Mouse (Mus musculus) liver, embryonic 15.5 days (tissue): ENCODE data around the gene Angel1. TPM values are rescaled to one million over a fixed set of nuclear protein-coding genes. Genes with fewer than 3 reads are reported as not detected.

Experiments used
- ATAC-seq: fragments of 200-750 bp; cut with Nextera tagmentation; 2 replicates; pipeline ENCODE4 v1.8.0; 2017; ENCODE audit warnings: moderate number of reproducible peaks, mild to moderate bottlenecking, moderate library complexity; ENCODE audit not compliant: insufficient read depth
- H3K27ac ChIP-seq: fragments of 300-500 bp; sonication (generic); replicated peaks from 2 replicates; pipeline ENCODE4 v1.5.1; 2015; ENCODE audit warnings: mild to moderate bottlenecking, inconsistent platforms
- H3K27me3 ChIP-seq: fragments of 300-500 bp; sonication (generic); 2 replicates; pipeline ENCODE4 v1.6.1; 2015; ENCODE audit warnings: mild to moderate bottlenecking, inconsistent platforms
- H3K36me3 ChIP-seq: fragments of 300-500 bp; sonication (generic); replicated peaks from 2 replicates; pipeline ENCODE4 v1.6.1; 2015; ENCODE audit warnings: moderate library complexity, mild to moderate bottlenecking, inconsistent platforms
- H3K4me1 ChIP-seq: fragments of 300-500 bp; sonication (generic); replicated peaks from 2 replicates; pipeline ENCODE4 v1.6.1; 2015; ENCODE audit warnings: inconsistent platforms
- H3K4me2 ChIP-seq: fragments of 300-500 bp; sonication (generic); 2 replicates; pipeline ENCODE4 v1.6.1; 2015; ENCODE audit warnings: moderate library complexity, mild to moderate bottlenecking, inconsistent platforms
- H3K4me3 ChIP-seq: fragments of 300-500 bp; sonication (generic); replicated peaks from 2 replicates; pipeline ENCODE4 v1.5.1; 2015; ENCODE audit warnings: mild to moderate bottlenecking, inconsistent platforms
- H3K9ac ChIP-seq: fragments of 300-500 bp; sonication (generic); 2 replicates; pipeline ENCODE4 v1.6.1; 2015; ENCODE audit warnings: moderate library complexity, mild to moderate bottlenecking, inconsistent platforms
- H3K9me3 ChIP-seq: fragments of 300-500 bp; sonication (generic); replicated peaks from 2 replicates; pipeline ENCODE4 v1.6.1; 2016; ENCODE audit warnings: inconsistent platforms
- WGBS: fragments of 180-500 bp; shearing (Covaris S2); methylation state at CpG from one replicate; pipeline ENCODE4 v1.1.7; 2015; ENCODE audit warnings: mixed read lengths; ENCODE audit not compliant: insufficient replicate concordance; 5-methylcytosine and 5-hydroxymethylcytosine counted together
- polyA plus RNA-seq: library from polyadenylated mRNA; unstranded; fragments of >200 nt; fragmentation: Nextera tagmentation; extraction: Ambion mirVana; gene quantifications from 2 replicates; pipeline ENCODE4 v1.2.1, GENCODE M21; 2015

Gene Angel1
- polyA plus RNA-seq, 1 experiment from 2014 or later: 1.0 TPM

DNA sequence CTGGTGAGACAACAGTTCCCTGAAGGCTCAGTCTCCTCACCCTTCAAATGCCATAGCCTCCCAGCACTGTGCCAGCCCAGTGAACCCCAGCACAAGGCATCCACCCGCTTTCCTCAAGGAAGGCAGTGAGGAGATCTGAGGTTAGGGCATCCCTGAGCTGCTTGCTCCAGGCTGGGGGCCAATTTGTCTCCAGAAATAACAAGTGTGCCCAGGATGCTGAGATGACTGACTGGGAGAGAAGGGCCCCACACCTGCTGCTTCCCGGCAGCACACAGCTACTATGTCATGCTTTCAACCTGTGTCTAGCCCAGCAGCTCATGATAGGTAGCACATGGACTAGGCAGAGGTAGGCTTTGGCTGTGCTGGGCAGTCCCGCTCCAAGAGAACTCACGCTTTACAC is 24.8 kb downstream of the Angel1 start:
- 70% methylated on average over 4 of the region's 4 CpGs for WGBS
- H3K4me3 ChIP-seq: no peak overlapping the region
- ATAC-seq: no peak

GRCm38 (mm10) chr12:86700927-86701310 is 25.3 kb downstream of the Angel1 start:
- Histone ChIP-seq H3K9ac (no peak overlapping the region), H3K36me3 (no peaks in the 10 kb centered on the region), H3K4me2 (no peak overlapping the region), H3K9me3 (no peaks in the 10 kb centered on the region), H3K27ac (no peak overlapping the region), H3K27me3 (no peaks in the 10 kb centered on the region), H3K4me3 (no peak overlapping the region), H3K4me1 (no peaks in the 10 kb centered on the region)
- 67% methylated on average over 4 of the region's 4 CpGs for WGBS
- no peak for ATAC-seq

More for the DNA sequence above, 24.8 kb downstream of the Angel1 start:
- Histone ChIP-seq H3K9ac (no peak overlapping the region), H3K9me3 (no peaks in the 10 kb centered on the region), H3K4me2 (no peak overlapping the region), H3K4me1 (no peaks in the 10 kb centered on the region), H3K36me3 (no peaks in the 10 kb centered on the region), H3K27me3 (no peaks in the 10 kb centered on the region), H3K27ac (no peak overlapping the region)

- Histone ChIP-seq H3K4me3 (no peak overlapping the region), H3K27me3 (no peaks in the 10 kb centered on the region), H3K9me3 (no peaks in the 10 kb centered on the region), H3K9ac (no peak overlapping the region), H3K36me3 (no peaks in the 10 kb centered on the region), H3K4me1 (no peaks in the 10 kb centered on the region), H3K4me2 (no peak overlapping the region), H3K27ac (no peak overlapping the region)
- ATAC-seq: no peak
- 40% methylated on average over 19 of the region's 19 CpGs for WGBS
Observed at GRCm38 (mm10) chr12:86699965-86700926, 26.0 kb downstream of the Angel1 start.

DNA sequence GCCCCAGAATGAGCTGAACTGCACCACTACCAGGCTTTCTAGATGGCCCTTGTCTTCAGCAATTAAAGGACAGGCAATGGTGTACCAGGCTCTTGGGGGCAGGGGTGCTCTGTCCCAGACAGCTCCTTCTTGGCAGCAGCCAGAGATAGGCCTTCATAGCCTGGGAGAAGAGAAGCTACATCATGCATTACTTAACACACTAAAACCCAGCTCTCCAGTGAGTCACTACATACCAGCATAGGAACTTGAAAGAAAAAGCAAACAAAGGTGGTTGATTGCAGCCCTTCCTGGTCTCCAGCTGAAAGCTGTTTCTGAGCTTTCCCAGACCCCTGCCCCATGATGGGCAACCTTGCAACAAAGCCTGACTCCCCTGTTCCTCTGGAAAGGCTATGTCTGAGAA is 27.7 kb downstream of the Angel1 start:
- ATAC-seq: no peak

GRCm38 (mm10) chr12:86697996-86698395 is 28.3 kb downstream of the Angel1 start:
- 56% methylated on average over 2 of the region's 2 CpGs for WGBS
- no peak overlapping the region for H3K27ac ChIP-seq
- no peaks in the 10 kb centered on the region for H3K4me1 ChIP-seq
- H3K27me3 ChIP-seq: no peaks in the 10 kb centered on the region
- H3K4me2 ChIP-seq: no peak overlapping the region
- H3K36me3 ChIP-seq: no peaks in the 10 kb centered on the region
- no peak overlapping the region for H3K4me3 ChIP-seq
- H3K9ac ChIP-seq: no peak overlapping the region
- no peak for ATAC-seq
- no peaks in the 10 kb centered on the region for H3K9me3 ChIP-seq

More for the DNA sequence above, 27.7 kb downstream of the Angel1 start:
- no peaks in the 10 kb centered on the region for H3K36me3 ChIP-seq
- no peak overlapping the region for H3K9ac ChIP-seq
- H3K4me3 ChIP-seq: no peak overlapping the region
- H3K9me3 ChIP-seq: no peaks in the 10 kb centered on the region
- no peak overlapping the region for H3K4me2 ChIP-seq
- no peaks in the 10 kb centered on the region for H3K27me3 ChIP-seq
- H3K4me1 ChIP-seq: no peaks in the 10 kb centered on the region
- H3K27ac ChIP-seq: no peak overlapping the region

DNA sequence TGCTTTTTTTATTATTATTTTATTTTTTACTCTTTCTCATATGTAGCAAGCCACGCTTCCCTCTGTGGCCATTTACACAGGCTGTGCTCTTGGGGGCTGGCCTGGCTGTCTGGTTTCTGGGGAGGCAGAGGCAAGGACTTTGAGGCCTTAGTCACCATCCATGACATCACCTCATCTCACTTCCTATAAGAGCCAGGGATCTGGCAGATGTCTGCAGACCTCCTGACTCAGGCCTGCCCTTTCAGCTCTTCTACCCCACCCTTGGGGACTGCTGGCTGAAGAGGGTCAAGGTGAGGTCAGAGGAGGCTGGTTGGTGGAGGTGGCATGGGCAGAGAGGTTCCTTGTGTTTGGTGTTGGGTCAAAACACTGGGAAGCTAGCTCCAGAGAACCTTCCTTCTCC is 31.8 kb downstream of the Angel1 start:
- Histone ChIP-seq H3K27me3 (no peaks in the 10 kb centered on the region), H3K4me1 (no peaks in the 10 kb centered on the region), H3K4me3 (no peak overlapping the region), H3K9me3 (no peaks in the 10 kb centered on the region), H3K4me2 (no peak overlapping the region), H3K27ac (no peak overlapping the region), H3K36me3 (no peaks in the 10 kb centered on the region), H3K9ac (no peak overlapping the region)
- WGBS: 48% methylated on average over 1 of the region's 1 CpGs
- no peak for ATAC-seq

DNA sequence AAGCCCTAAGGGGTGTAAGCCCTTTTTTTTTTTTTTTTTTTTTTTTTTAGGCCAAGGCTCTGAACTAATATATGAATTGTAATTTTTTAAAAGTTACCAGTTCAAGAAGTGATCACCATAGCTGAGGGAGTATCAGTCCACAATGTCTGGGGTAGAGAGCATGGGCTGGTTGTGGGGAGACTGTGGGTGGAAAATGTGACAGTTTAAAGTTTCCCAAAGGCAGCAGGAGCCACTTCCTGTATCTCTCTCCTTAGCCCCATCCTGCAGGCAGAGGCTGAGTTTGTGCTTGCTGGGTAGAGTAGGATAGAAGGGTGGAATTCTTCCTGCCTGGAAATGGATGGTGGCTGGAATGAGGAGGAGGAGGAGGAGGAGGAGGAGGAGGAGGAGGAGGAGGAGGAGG is 32.9 kb downstream of the Angel1 start:
- Histone ChIP-seq H3K9ac (no peak overlapping the region), H3K4me1 (no peaks in the 10 kb centered on the region), H3K36me3 (no peaks in the 10 kb centered on the region), H3K4me2 (no peak overlapping the region), H3K27me3 (no peaks in the 10 kb centered on the region), H3K9me3 (no peaks in the 10 kb centered on the region), H3K4me3 (no peak overlapping the region), H3K27ac (no peak overlapping the region)
- ATAC-seq: no peak

GRCm38 (mm10) chr12:86692471-86693356 is 33.5 kb downstream of the Angel1 start:
- no peaks in the 10 kb centered on the region for H3K36me3 ChIP-seq
- 53% methylated on average over 5 of the region's 5 CpGs for WGBS
- H3K9me3 ChIP-seq: no peaks in the 10 kb centered on the region
- H3K27ac ChIP-seq: no peak overlapping the region
- no peak overlapping the region for H3K4me2 ChIP-seq
- no peaks in the 10 kb centered on the region for H3K27me3 ChIP-seq
- H3K9ac ChIP-seq: no peak overlapping the region
- no peak for ATAC-seq
- H3K4me1 ChIP-seq: peaks cover 1% of the 10 kb centered on the region
- no peak overlapping the region for H3K4me3 ChIP-seq

DNA sequence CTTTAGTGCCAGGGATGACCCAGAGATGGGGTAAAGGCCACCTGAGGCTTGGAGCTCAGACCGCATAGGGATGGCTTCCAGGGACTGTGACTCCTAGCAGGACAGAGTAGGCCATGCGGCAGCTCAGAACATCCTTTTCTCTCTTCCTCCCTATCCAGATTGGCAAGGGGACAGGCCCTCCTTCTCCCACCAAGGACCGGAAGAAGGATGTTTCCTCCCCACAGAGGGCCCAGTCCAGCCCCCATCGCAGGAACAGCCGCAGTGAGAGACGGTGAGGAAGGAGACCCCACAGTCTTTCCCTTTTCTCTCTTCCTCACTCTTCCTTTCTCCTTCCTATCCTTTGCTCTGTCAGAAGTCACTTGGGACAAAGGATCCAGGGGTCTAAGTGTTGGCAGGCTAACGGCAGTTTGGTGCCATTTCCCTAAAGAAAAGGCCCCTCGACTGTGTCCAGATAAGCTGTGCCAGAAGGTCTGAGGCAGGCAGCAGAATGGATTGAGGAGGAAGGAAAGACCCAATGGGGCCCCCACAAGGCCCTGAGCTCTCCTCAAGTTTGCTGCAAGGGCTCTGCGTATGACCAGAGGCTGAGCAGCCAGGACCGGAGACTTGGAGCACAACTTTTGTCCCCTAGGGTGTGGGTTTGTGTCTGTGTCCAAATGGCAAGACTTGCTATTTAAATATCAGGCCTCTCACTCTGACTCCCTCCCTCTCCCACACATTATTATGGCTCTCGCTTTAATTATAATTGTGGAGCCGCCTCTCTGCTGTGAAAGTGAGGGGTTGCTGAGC is 35.4 kb downstream of the Angel1 start:
- no peak overlapping the region for H3K4me3 ChIP-seq
- H3K27me3 ChIP-seq: no peaks in the 10 kb centered on the region
- no peak for ATAC-seq
- WGBS: 26% methylated on average over 12 of the region's 12 CpGs
- H3K4me2 ChIP-seq: no peak overlapping the region
- no peaks in the 10 kb centered on the region for H3K36me3 ChIP-seq
- no peak overlapping the region for H3K27ac ChIP-seq
- H3K4me1 ChIP-seq: peaks cover 15% of the 10 kb centered on the region
- H3K9me3 ChIP-seq: no peaks in the 10 kb centered on the region
- H3K9ac ChIP-seq: no peak overlapping the region

DNA sequence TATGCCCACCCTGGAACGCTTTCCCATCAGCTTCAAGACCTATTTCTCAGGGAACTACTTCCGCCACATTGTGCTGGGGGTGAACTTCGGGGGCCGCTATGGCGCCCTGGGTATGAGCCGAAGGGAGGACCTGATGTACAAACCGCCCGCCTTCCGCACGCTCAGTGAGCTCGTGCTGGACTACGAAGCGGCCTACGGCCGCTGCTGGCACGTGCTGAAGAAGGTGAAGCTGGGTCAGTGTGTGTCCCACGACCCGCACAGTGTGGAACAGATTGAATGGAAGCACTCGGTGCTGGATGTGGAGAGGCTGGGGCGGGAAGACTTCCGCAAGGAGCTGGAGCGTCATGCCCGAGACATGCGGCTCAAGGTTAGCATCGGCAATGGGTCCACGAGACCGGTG is 37.3 kb downstream of the Angel1 start:
- Histone ChIP-seq H3K4me1 (peaks cover 15% of the 10 kb centered on the region), H3K36me3 (no peaks in the 10 kb centered on the region)
- ATAC-seq: no peak

More for the DNA sequence above, 37.3 kb downstream of the Angel1 start:
- Histone ChIP-seq H3K27me3 (no peaks in the 10 kb centered on the region), H3K4me3 (no peak overlapping the region), H3K4me2 (no peak overlapping the region), H3K9me3 (no peaks in the 10 kb centered on the region), H3K27ac (no peak overlapping the region), H3K9ac (no peak overlapping the region)
- WGBS: 85% methylated on average over 27 of the region's 27 CpGs
